Mouse (Mus musculus) left cerebral cortex, postnatal 4 days (tissue): ENCODE results near the gene Emg1. TPM values are rescaled to one million over a fixed set of nuclear protein-coding genes. Genes with fewer than 3 reads are reported as not detected.
"Not testable (repeated sequence)": the region's sequence is repeated elsewhere in the genome, so short reads cannot be mapped to it uniquely, and the experiment has no call there.

Experiments used
- DNase-seq: peaks from one replicate; pipeline ENCODE4 v3.0.0-alpha.2; 2022
- intact Hi-C: fragments of 180-260 bp; cut with DNase I; formaldehyde crosslinking; loops from one replicate; pipeline ENCODE4 v1.15.1; 2025
- total RNA-seq, 2 experiments: library from RNA; stranded (reverse); gene quantifications; 2 replicates each; pipeline ENCODE4 v1.2.3; 2021

The Emg1 gene
- total RNA-seq, 2 experiments from 2014 or later = 56.7 to 56.9 TPM

DNA sequence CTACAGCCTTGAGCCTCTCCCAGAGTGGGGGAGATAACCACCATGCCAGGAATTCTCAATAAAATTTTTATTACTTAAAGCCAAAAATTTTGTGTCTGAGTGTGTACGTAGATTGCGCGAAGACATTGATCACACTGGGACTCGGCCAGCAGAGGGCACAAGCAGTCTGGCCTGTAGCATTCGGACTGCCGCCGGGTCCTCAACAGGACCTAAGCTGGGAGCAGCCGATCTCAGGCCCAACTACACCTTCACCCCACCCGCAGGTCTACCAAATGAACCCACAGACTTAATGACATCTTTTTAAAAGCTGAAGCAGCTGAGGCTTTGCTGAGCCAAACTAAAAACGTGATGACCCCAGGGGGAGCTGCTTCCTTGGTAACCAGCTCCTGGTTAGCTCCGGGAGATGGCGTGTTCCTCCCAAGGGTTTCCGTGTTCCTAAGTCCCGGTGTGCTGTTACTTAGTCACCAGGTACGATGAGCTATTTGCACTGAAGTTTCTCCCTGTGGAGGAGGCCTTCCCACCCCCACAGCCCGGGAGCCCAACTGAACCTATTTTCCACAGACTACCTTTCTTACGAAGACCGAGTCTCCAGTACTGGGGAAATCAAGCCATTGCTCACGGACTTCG lies 5.0 kb upstream of the Emg1 start:
- intact Hi-C loops = no loop called here
- peak; percentile 52 for DNase-seq

GRCm38 (mm10) chr6:124712918-124713317 lies 940 bp upstream of the Emg1 start:
- no peak for DNase-seq
- intact Hi-C loops = no loop called here

- intact Hi-C loops = no loop called here
- no peak for DNase-seq
Observed at GRCm38 (mm10) chr6:124708289-124708889, 3.6 kb downstream of the Emg1 start.

DNA sequence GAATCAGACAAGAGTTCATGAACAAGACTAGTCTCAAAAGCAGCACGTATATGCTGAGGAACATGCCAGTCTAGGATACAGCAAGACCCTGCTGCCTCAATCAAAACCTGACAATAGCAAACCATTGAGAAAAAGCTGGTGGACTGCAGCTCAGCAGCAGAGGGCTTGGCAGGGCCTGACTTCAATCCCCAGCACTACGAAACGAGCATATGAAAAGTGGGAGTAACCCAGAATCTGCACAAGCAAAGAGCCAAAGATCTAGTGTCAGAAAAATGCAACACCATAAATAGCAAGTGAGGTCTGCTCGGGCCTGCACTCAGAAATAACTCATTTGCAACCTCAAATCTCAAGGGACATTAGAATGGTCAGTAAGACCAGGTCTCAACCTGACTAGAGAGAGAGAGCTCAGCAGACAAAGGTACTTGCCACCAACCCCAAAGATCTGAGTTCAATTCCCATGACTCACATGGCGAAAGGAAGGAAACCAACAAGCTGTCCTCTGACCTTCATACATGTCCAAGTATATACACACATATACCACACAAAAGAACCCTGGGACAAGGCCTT lies 5.8 kb downstream of the Emg1 start:
- intact Hi-C loops = no loop called here
- DNase-seq = no peak

DNA sequence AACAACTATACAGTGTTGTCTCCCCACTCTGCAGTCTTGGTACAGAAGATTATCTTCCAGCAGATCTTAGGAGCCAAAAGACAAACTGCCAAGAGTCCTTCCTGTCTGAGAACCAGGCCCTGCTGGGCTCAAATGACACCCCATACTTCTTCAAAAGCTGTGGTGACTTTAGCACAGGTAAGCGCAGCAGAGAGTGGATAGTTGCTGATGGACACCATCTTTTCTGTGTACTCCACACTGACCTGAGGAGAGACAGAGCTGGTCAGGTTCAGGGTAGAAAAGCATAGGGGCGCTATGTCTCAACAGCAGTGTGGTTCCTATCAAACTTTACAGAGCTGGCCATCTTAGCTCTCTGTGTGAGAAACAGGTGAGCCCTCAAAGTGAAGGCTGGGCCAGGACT lies 7.6 kb downstream of the Emg1 start:
- intact Hi-C loops = no loop called here
- no peak for DNase-seq

DNA sequence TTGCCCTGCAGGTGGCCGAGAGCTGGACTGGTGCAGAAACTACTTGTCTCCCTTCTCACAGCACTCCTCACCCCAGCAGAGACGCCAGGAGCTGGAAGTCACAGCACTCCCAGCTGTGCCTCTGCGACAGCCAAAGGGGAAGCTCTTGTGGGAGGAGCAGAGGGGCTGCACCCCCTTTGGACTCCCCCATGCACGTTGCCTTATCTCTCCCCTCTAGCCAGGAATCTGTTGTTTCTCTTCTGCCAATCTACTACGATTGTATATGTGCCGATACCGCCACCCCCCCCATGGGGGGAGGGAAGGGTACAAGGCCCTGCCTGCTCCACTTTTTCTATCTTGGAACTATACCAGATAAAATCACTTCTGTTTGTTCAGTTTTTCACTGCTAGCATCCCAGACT lies 8.2 kb downstream of the Emg1 start:
- intact Hi-C loops = no loop called here
- no peak for DNase-seq

DNA sequence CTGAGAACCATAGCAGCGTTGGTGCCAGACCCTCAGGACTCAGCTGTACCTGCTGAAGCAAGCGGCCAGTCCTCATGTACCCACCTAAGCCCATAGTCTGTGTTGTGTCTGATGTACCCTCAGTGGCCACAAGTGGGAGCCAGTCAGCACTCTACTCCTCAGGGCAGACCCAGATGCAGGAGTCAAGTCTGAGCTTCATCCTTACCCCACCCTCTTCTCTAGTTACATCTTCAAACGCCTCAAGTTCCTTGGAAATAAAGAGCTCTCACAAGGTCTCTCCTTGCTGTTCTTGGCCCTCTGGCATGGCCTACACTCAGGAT lies 9.2 kb downstream of the Emg1 start:
- intact Hi-C loops = no loop called here
- DNase-seq = peak; percentile 70

DNA sequence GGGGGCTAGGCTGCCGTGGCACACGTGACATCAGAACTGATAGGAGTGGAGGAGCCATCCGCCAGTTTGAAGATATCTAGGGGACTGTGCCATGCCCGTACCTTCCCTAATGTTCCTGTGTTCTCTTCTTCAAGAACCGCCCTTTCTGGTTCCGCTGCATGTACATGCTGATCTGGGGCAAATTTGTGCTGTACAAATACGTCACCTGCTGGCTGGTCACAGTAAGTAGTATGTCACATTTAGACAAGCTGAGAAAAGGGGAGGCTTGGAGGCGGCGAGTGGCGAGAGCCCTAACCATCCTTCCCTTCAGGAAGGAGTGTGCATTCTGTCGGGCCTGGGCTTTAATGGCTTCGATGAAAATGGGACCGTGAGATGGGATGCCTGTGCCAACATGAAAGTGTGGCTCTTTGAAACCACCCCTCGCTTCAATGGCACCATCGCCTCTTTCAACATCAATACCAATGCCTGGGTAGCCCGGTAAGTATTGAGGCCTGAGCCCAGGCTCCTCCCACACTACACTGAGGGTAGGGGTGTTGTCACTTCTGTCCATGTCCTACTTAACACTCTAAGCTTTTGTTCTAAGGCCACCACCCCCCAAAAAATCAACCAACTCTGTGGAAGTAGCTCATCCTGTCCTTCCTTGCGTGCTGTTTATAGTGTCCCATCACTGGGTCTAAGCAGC lies 9.7 kb downstream of the Emg1 start:
- intact Hi-C loops = no loop called here
- no peak for DNase-seq

- no peak for DNase-seq
- intact Hi-C loops = no loop called here
Observed at GRCm38 (mm10) chr6:124701338-124701737, 10.6 kb downstream of the Emg1 start.

GRCm38 (mm10) chr6:124699962-124700610 lies 11.9 kb downstream of the Emg1 start:
- intact Hi-C loops = no loop called here
- peak; percentile 60 for DNase-seq

DNA sequence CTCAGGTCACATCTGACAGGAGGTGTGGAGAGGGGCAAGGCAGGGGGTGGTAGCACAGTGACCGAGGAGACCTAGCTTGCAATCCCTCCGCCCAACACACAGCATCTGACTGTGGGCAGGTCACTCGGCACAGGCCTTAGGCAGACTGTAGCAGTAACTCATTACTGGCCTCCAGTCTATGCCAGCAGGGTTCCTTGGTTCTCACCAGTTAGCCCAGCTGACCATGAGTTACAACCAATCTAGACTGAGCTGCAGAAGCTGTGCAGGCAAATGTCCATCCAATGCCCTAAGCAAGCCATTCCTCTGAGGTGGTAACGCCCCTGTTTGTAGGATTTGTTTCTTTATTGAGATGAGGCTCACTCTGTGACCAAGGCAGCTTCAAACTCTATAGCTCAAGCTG lies 12.6 kb downstream of the Emg1 start:
- intact Hi-C loops = no loop called here
- DNase-seq = no peak

GRCm38 (mm10) chr6:124698751-124699150 lies 13.2 kb downstream of the Emg1 start:
- intact Hi-C loops = no loop called here

DNA sequence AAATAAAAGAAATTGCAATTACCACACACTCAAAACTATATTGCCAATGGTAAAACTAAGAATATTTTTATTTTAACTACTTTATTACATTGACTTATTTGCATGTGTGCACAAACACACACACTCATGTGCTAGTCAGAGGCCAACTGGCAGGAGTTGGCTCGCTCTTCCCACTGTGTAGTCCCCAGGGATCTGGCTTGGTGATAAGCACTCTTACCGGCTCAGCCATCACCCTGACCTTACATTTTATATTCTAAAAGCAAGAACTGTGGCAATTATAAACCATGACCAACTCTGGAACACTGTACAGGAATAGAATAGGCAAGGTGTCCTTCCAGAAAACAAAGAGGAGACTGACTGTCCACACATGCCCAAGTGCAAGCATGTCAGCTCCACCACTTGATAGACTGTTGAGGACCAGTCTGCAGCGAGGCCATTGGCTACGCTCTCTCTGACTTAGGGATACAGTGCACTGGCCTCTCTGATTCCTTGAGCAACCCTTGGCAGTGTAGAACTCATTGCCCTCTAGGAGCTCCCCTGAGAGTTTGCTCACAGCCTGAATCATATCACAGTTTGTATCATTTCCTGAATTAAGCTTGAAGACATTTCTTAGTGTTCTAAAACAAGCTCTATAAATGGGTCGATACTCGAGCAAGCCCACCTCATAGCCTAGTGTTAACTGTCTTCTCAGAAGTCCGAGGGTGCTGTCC lies 15.4 kb downstream of the Emg1 start:
- no peak for DNase-seq
- intact Hi-C loops = no loop called here

More at GRCm38 (mm10) chr6:124698751-124699150, 13.2 kb downstream of the Emg1 start:
- no peak for DNase-seq

- intact Hi-C loops = no loop called here
Observed at GRCm38 (mm10) chr6:124694166-124694955, 17.6 kb downstream of the Emg1 start.

DNA sequence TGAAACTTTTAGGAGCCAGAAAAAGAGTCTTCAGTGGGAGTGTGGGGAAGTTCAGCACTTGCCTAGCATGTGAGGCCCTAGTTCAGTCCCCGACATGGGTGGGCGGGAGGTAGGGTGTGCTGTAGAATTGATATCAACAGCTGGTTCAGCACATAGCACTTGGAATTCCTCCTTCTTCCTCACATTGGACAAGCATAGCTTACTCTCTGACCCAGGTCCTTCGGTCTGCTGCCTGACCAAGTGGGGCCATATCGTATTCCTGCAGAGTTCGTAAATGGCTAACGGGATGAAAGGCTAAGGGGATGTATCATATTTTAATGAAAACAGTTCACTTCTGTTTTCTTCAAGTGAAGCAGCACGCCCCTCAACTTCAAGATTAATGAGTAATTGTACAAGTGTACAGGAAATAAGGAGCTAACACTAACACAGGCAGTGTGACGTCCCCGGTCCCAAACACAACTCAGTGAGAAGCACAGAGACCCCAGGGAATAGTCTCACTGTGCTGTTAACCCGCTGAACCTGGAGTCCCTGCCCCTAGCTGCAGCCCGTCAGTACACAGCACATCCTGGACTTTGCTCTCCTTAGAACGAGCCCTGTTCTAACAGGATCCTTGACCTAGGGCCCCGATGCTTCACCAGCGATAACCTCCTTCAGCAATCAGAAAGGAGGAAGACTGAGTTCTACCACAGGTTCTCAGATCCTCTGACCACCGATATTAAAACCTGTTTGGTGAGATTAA lies 18.6 kb downstream of the Emg1 start:
- intact Hi-C loops = no loop called here
- DNase-seq = no peak

More at GRCm38 (mm10) chr6:124694166-124694955, 17.6 kb downstream of the Emg1 start:
- DNase-seq = peak; percentile 73

- DNase-seq = no peak
- intact Hi-C loops = no loop called here
Observed at GRCm38 (mm10) chr6:124690517-124690916, 21.5 kb downstream of the Emg1 start.

- intact Hi-C loops = no loop called here
- no peak for DNase-seq
Observed at GRCm38 (mm10) chr6:124689011-124689410, 23.0 kb downstream of the Emg1 start.

GRCm38 (mm10) chr6:124688151-124688758 lies 23.7 kb downstream of the Emg1 start:
- no peak for DNase-seq
- intact Hi-C loops = no loop called here

- DNase-seq, intact Hi-C loops: not testable (repeated sequence)
Observed at GRCm38 (mm10) chr6:124686644-124687043, 25.3 kb downstream of the Emg1 start.
